Mouse (Mus musculus) testis, adult 2 months (tissue): ENCODE measurements around the gene Auh.

Experiments
- CTCF ChIP-seq: fragments of 200-500 bp; IDR thresholded peaks from 2 replicates; pipeline ENCODE4 v1.5.1; 2012; ENCODE audit warnings: low read depth, mild to moderate bottlenecking, inconsistent platforms, low read length, moderate library complexity; ENCODE audit not compliant: control insufficient read depth, insufficient read depth, insufficient replicate concordance
- POLR2A ChIP-seq: fragments of 200-500 bp; IDR thresholded peaks from 2 replicates; pipeline ENCODE4 v1.6.1; 2012; ENCODE audit warnings: low read depth, mild to moderate bottlenecking, inconsistent platforms, low read length, moderate library complexity; ENCODE audit not compliant: control insufficient read depth

DNA sequence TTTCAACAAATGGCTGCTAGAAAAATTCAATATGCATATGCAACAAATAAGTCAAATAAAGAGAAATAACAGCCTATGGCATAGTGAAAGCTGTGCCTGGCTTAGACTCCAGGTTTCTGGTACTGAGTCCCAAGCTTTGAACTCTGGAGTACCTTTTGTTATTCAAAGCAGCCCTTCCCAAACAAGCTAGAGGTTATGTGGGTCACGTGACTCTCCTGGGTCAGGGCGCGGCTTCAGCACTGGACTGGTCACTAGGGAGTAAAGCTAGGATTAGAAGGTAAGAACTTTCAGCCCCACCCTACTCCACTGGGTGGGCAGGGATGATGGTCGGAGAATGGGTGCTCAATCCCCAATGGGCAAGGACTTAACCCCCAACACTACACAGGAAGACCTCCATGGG is 18.2 kb downstream of the Auh start:
- TF ChIP-seq CTCF (no peak), POLR2A (no peak)
